Mouse (Mus musculus): Measurements from ENCODE around the gene Pdss2. TPM values are rescaled to one million over a fixed set of nuclear protein-coding genes. Genes with fewer than 3 reads are reported as not detected.

Gene Pdss2
- polyA plus RNA-seq, 2 experiments = 4.4 to 4.7 TPM

- no peak overlapping the region for H3K27ac ChIP-seq
- TF ChIP-seq CTCF (IDR thresholded peaks at IDR 0.05; ENCODE audit: low read depth) (no peak), EP300 (IDR thresholded peaks at IDR 0.05; ENCODE audit: low read depth) (no peak)
- WGBS (ENCODE audit: insufficient replicate concordance) = 76% methylated on average over 12 of the region's 12 CpGs
- H3K4me3 ChIP-seq (ENCODE audit: insufficient read depth in 1 of 2, low read depth in 2 of 2, low read length in 2 of 2) = no peak overlapping the region
- H3K9me3 ChIP-seq (ENCODE audit: control insufficient read depth, low read length) = no peaks in the 10 kb centered on the region
- H3K27me3 ChIP-seq (ENCODE audit: control insufficient read depth, insufficient read depth, low read length) = no peaks in the 10 kb centered on the region
- H3K4me1 ChIP-seq (replicated peaks; ENCODE audit: control insufficient read depth in 2 of 2, insufficient read depth in 2 of 2, low read length in 1 of 2) = no peaks in the 10 kb centered on the region
- no peaks in the 10 kb centered on the region for H3K36me3 ChIP-seq (replicated peaks; ENCODE audit: control insufficient read depth, insufficient read depth, low read depth)
- no peak overlapping the region for H3K4me2 ChIP-seq (ENCODE audit: low read depth)
- no peak overlapping the region for H3K9ac ChIP-seq (replicated peaks)
- ATAC-seq (ENCODE audit: insufficient read depth) = no peak
- no peak for DNase-seq (ENCODE audit: low read depth in 3 of 3, low spot score in 3 of 3)
Observed at GRCm38 (mm10) chr10:43373666-43374065, 152.4 kb downstream of the Pdss2 start.

- no peaks in the 10 kb centered on the region for H3K27me3 ChIP-seq (ENCODE audit: control insufficient read depth, insufficient read depth, low read length)
- WGBS (ENCODE audit: insufficient replicate concordance) = 73% methylated on average over 4 of the region's 4 CpGs
- no peaks in the 10 kb centered on the region for H3K9me3 ChIP-seq (ENCODE audit: control insufficient read depth, low read length)
- TF ChIP-seq CTCF (IDR thresholded peaks at IDR 0.05; ENCODE audit: low read depth) (no peak), EP300 (IDR thresholded peaks at IDR 0.05; ENCODE audit: low read depth) (no peak)
- H3K27ac ChIP-seq = no peak overlapping the region
- H3K4me3 ChIP-seq (ENCODE audit: insufficient read depth in 1 of 2, low read depth in 2 of 2, low read length in 2 of 2) = no peak overlapping the region
- H3K36me3 ChIP-seq (replicated peaks; ENCODE audit: control insufficient read depth, insufficient read depth, low read depth) = no peaks in the 10 kb centered on the region
- no peaks in the 10 kb centered on the region for H3K4me1 ChIP-seq (replicated peaks; ENCODE audit: control insufficient read depth in 2 of 2, insufficient read depth in 2 of 2, low read length in 1 of 2)
- no peak overlapping the region for H3K9ac ChIP-seq (replicated peaks)
- DNase-seq (ENCODE audit: low read depth in 3 of 3, low spot score in 3 of 3) (no peak), ATAC-seq (ENCODE audit: insufficient read depth) (no peak)
- no peak overlapping the region for H3K4me2 ChIP-seq (ENCODE audit: low read depth)
Observed at GRCm38 (mm10) chr10:43375286-43375685, 154.0 kb downstream of the Pdss2 start.

- H3K27me3 ChIP-seq (ENCODE audit: control insufficient read depth, insufficient read depth, low read length) = no peaks in the 10 kb centered on the region
- DNase-seq (ENCODE audit: low read depth in 3 of 3, low spot score in 3 of 3) (no peak), ATAC-seq (ENCODE audit: insufficient read depth) (no peak)
- no peaks in the 10 kb centered on the region for H3K36me3 ChIP-seq (replicated peaks; ENCODE audit: control insufficient read depth, insufficient read depth, low read depth)
- no peaks in the 10 kb centered on the region for H3K4me1 ChIP-seq (replicated peaks; ENCODE audit: control insufficient read depth in 2 of 2, insufficient read depth in 2 of 2, low read length in 1 of 2)
- H3K4me3 ChIP-seq (ENCODE audit: insufficient read depth in 1 of 2, low read depth in 2 of 2, low read length in 2 of 2) = no peak overlapping the region
- H3K4me2 ChIP-seq (ENCODE audit: low read depth) = no peak overlapping the region
- H3K9me3 ChIP-seq (ENCODE audit: control insufficient read depth, low read length) = no peaks in the 10 kb centered on the region
- no peak for TF ChIP-seq EP300 (IDR thresholded peaks at IDR 0.05; ENCODE audit: low read depth)
- no peak for TF ChIP-seq CTCF (IDR thresholded peaks at IDR 0.05; ENCODE audit: low read depth)
- WGBS (ENCODE audit: insufficient replicate concordance) = 72% methylated on average over 8 of the region's 8 CpGs
- no peak overlapping the region for H3K9ac ChIP-seq (replicated peaks)
- no peak overlapping the region for H3K27ac ChIP-seq
Observed at GRCm38 (mm10) chr10:43376749-43377148, 155.5 kb downstream of the Pdss2 start.

DNA sequence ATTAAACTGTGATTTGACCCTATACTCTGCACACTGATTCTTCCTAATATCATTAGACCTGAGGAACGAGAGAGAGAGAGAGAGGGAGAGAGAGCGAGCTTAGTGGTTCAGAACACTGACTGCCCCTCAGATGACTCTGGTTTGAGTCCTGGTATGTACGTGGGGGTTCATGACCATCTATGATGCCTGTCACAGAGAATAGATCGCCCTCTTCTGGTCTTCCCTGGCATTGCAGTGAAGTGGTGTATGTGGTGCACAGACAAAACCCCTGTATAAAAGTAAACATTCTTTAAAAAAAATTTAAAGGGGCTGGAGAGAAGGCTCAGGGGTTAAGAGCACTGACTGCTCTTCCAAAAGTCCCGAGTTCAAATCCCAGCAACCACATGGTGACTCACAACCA, 157.0 kb downstream of the Pdss2 start:
- no peaks in the 10 kb centered on the region for H3K9me3 ChIP-seq (ENCODE audit: control insufficient read depth, low read length)
- no peak overlapping the region for H3K4me2 ChIP-seq (ENCODE audit: low read depth)
- TF ChIP-seq CTCF (IDR thresholded peaks at IDR 0.05; ENCODE audit: low read depth) (peak; percentile 77), EP300 (IDR thresholded peaks at IDR 0.05; ENCODE audit: low read depth) (no peak)
- H3K4me1 ChIP-seq (replicated peaks; ENCODE audit: control insufficient read depth in 2 of 2, insufficient read depth in 2 of 2, low read length in 1 of 2) = no peaks in the 10 kb centered on the region; a peak in 1 of 4 replicates
- DNase-seq (ENCODE audit: low read depth in 3 of 3, low spot score in 3 of 3) (peak; percentile 22 to 37 (median 30)), ATAC-seq (ENCODE audit: insufficient read depth) (no peak)
- no peak overlapping the region for H3K4me3 ChIP-seq (ENCODE audit: insufficient read depth in 1 of 2, low read depth in 2 of 2, low read length in 2 of 2)
- H3K27me3 ChIP-seq (ENCODE audit: control insufficient read depth, insufficient read depth, low read length) = no peaks in the 10 kb centered on the region
- no peak overlapping the region for H3K27ac ChIP-seq
- 18% methylated on average over 5 of the region's 5 CpGs for WGBS (ENCODE audit: insufficient replicate concordance)
- H3K36me3 ChIP-seq (replicated peaks; ENCODE audit: control insufficient read depth, insufficient read depth, low read depth) = no peaks in the 10 kb centered on the region
- H3K9ac ChIP-seq (replicated peaks) = no peak overlapping the region

DNA sequence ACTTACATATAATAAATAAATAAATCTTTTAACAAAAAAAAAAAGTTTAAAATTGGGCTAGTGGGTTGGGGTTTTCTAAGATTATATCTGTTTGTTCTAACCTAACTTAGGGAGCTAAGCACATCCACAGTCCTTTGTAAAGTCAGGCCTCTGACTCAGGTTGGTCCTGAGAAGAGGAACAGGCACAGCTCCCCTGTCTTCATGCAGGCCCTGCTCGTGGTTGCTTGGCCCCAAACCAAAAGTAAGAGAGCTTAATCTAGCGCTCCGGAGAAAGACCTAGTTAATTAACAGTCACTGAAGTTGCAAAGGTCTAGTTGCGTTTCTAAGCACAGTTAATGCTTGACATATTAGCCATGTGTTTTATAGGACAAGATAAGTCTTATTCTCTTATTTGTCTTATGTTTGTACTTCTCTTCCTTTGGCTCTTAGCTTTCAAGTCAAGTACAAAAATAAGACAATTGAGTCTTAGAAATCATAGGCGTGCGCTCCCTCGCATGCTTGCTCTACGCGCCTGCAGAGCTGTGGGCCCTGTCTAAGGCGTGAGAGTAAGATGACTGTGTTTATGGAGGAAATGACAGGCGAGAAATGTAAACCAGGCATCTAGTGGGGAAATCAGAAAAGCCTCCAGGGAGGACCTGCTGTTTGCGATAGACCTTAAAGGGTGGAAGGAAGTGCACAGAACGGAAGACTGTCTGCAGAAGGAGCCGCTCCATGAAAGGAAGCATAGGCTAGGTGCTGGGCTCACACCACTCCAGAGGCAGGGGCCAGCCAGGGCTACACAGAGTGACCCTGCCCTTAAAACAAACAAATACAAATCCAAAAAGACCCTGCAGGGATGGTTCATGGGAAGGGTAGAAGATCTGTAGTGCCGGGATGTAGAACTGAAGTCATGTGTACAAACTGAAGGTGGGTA, 157.7 kb downstream of the Pdss2 start:
- Histone ChIP-seq H3K4me3 (ENCODE audit: insufficient read depth in 1 of 2, low read depth in 2 of 2, low read length in 2 of 2) (no peak overlapping the region), H3K9ac (replicated peaks) (no peak overlapping the region), H3K9me3 (ENCODE audit: control insufficient read depth, low read length) (no peaks in the 10 kb centered on the region), H3K36me3 (replicated peaks; ENCODE audit: control insufficient read depth, insufficient read depth, low read depth) (no peaks in the 10 kb centered on the region), H3K27ac (no peak overlapping the region), H3K4me1 (replicated peaks; ENCODE audit: control insufficient read depth in 2 of 2, insufficient read depth in 2 of 2, low read length in 1 of 2) (no peaks in the 10 kb centered on the region; a peak in 1 of 4 replicates), H3K27me3 (ENCODE audit: control insufficient read depth, insufficient read depth, low read length) (no peaks in the 10 kb centered on the region), H3K4me2 (ENCODE audit: low read depth) (no peak overlapping the region)
- no peak for TF ChIP-seq CTCF (IDR thresholded peaks at IDR 0.05; ENCODE audit: low read depth)
- no peak for TF ChIP-seq EP300 (IDR thresholded peaks at IDR 0.05; ENCODE audit: low read depth)
- no peak for ATAC-seq (ENCODE audit: insufficient read depth)
- no peak for DNase-seq (ENCODE audit: low read depth in 3 of 3, low spot score in 3 of 3)
- 57% methylated on average over 15 of the region's 15 CpGs for WGBS (ENCODE audit: insufficient replicate concordance)

Data from liver, embryonic 14.5 days (tissue).